Mouse (Mus musculus) megakaryocyte, embryonic 14.5 days (primary cell): ENCODE measurements around the gene Psg17.

ENCODE experiments used
- FLI1 ChIP-seq: IDR thresholded peaks from 2 replicates; pipeline ENCODE4 v1.6.1; 2012; ENCODE audit warnings: low read length, inconsistent platforms, mixed read lengths
- GATA1 ChIP-seq: IDR thresholded peaks from 3 replicates; pipeline ENCODE4 v1.6.1; 2012; ENCODE audit warnings: mixed read lengths, low read length, inconsistent platforms, borderline replicate concordance

DNA sequence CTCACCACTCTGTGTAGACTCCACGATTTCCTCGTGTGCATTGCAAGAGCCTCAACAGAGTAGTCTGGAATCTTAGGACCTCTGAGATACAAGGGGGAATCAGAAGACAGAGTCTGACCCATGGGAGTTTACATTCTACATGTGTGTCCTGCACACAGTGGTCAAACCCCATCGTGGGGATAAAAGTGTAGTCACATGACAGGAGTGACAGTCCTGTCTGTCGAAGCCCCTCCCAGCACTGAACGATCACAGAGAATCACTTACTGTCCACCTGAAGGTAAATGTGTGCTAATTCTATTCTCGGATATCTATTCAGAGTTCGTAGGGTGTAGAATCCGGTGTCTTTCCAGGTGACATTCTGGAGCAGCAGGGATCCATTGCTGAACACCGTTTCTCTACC, 3.1 kb downstream of the Psg17 start:
- no peak for TF ChIP-seq GATA1
- TF ChIP-seq FLI1: no peak
